ENCODE assay signal across 9 mouse cellular contexts in the genomic region with DNA sequence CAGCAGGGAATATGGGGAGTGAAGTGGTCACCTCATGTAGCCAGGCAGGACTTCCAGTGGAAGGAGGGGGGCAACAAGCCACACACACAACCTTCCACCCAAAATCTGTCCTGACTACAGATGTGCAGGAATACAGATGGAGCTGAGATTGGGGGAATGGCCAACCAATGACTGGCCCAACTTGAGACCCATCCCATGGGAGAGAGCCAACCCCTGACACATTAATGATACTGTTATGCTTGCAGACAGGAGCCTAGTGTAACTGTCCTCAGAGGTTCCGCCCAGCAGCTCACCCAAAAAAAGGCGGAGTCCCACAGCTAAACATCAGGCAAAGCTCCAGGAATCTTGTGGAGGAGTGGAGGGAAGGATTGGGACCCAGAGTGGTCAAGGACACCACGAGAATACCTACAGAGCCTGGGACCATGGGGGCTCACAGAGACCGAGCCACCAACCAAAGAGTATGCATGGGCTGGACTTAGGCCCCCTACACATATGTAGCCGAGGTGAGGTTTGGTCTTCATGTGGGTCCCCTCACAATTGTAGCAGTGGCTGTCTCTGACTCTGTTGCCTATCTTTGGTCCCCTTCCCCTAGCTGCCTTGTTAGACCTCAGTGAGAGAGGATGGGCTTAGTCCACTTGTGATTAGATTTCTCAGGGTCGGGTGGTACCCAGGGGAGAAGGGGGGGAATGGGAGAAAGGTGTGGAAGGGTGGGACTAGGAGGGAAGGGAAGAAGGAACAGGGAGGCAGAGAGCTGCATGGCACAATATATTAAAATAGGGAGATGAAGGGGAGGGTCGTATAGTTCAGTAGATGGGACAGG. TPM values are rescaled to one million over a fixed set of nuclear protein-coding genes. Genes with fewer than 3 reads are reported as not detected.
DNase-seq lines count a peak whose midpoint lies in the region; ATAC-seq and TF ChIP-seq lines count a peak whose summit lies in the region.
"Had no signal": no experiment of that assay in that cellular context is flagged by ENCODE, and none has a peak within 500 bp of the region (broad histone marks: within the 10 kb centered on the region; RNA-seq: fewer than 3 reads in every experiment).

No protein-coding gene starts in this region.

- H3K27me3 ChIP-seq in cerebellum, adult 2 months (ENCODE audit: control insufficient read depth, insufficient read depth, low read length): no peaks in the 10 kb centered on the region; the same call in 1 of the 2 replicates
- no peaks in the 10 kb centered on the region for H3K27me3 ChIP-seq in neural tube, embryonic 11.5 days (ENCODE audit: control insufficient read depth, insufficient read depth, low read length)
- no peaks in the 10 kb centered on the region for H3K27me3 ChIP-seq in liver, embryonic 12.5 days (replicated peaks)
- no peaks in the 10 kb centered on the region for H3K27me3 ChIP-seq in stomach, postnatal 0 days (ENCODE audit: control insufficient read depth, insufficient read depth, low read length)

- no peak for TF ChIP-seq EP300 in stomach, postnatal 0 days (optimal IDR thresholded peaks at IDR 0.05)

- no peaks in the 10 kb centered on the region for H3K9me3 ChIP-seq in neural tube, embryonic 11.5 days (ENCODE audit: control insufficient read depth, low read length)
- H3K9me3 ChIP-seq in liver, embryonic 12.5 days (replicated peaks): 0 out of 2 replicates have a peak, but pooled peaks cover under 1% of the 10 kb centered on the region
- H3K9me3 ChIP-seq in stomach, postnatal 0 days (ENCODE audit: control insufficient read depth, low read length): no peaks in the 10 kb centered on the region

- H3K4me3 ChIP-seq in cerebellum, adult 2 months (replicated peaks; ENCODE audit: insufficient read depth, low read depth, low read length): peak overlapping the region; percentile 57
- H3K4me3 ChIP-seq in neural tube, embryonic 11.5 days (ENCODE audit: low read depth, low read length): no peak overlapping the region
- no peak overlapping the region for H3K4me3 ChIP-seq in liver, embryonic 12.5 days
- no peak overlapping the region; the same call in 1 of the 2 replicates for H3K4me3 ChIP-seq in stomach, postnatal 0 days (ENCODE audit: low read depth, low read length)

- DNase-seq in cerebellum, adult 2 months: no peak
- DNase-seq in cerebellum, adult 11-12 months: no peak
- DNase-seq in neural tube, embryonic 11.5 days (ENCODE audit: low spot score): no peak
- DNase-seq in neural tube, embryonic 10.5 days (ENCODE audit: extremely low spot score, low spot score): no peak
- DNase-seq in stomach, postnatal 0 days (ENCODE audit: low spot score): no peak
- DNase-seq in cerebellum, postnatal 4 days (ENCODE audit: low spot score in 2 of 2): no peak
- no peak for DNase-seq in adipocyte (ENCODE audit: low spot score)

- no peak for TF ChIP-seq POLR2A in cerebellum, adult 2 months (IDR thresholded peaks at IDR 0.05; ENCODE audit: borderline replicate concordance, insufficient read depth, low read length)

- H3K4me2 ChIP-seq in neural tube, embryonic 11.5 days (ENCODE audit: low read depth): peak overlapping the region; percentile 37; the same call in 1 of the 2 replicates
- H3K4me2 ChIP-seq in liver, embryonic 12.5 days: peak overlapping the region; percentile 32; the same call in 1 of the 2 replicates
- peak overlapping the region; percentile 47 for H3K4me2 ChIP-seq in stomach, postnatal 0 days (replicated peaks; ENCODE audit: low read depth)

- WGBS in cerebellum, adult 2 months: 71% methylated on average over 7 of the region's 7 CpGs
- WGBS in neural tube, embryonic 11.5 days: 64% methylated on average over 7 of the region's 7 CpGs
- WGBS in liver, embryonic 12.5 days (ENCODE audit: insufficient replicate concordance): 36% methylated on average over 7 of the region's 7 CpGs
- 61% methylated on average over 7 of the region's 7 CpGs for WGBS in stomach, postnatal 0 days

- 0 out of 2 replicates have a peak, but pooled peaks cover 4% of the 10 kb centered on the region for H3K4me1 ChIP-seq in cerebellum, adult 2 months (ENCODE audit: control insufficient read depth, insufficient read depth, low read length)
- no peaks in the 10 kb centered on the region for H3K4me1 ChIP-seq in neural tube, embryonic 11.5 days (ENCODE audit: control insufficient read depth, insufficient read depth, low read length)
- no peaks in the 10 kb centered on the region for H3K4me1 ChIP-seq in liver, embryonic 12.5 days
- no peaks in the 10 kb centered on the region for H3K4me1 ChIP-seq in stomach, postnatal 0 days (replicated peaks; ENCODE audit: control insufficient read depth, insufficient read depth)

- ATAC-seq in neural tube, embryonic 11.5 days (ENCODE audit: insufficient read depth, low FRiP score, low TSS enrichment): no peak
- ATAC-seq in liver, embryonic 12.5 days: no peak
- ATAC-seq in stomach, postnatal 0 days (ENCODE audit: low FRiP score, low TSS enrichment): peak; percentile 14; the same call in 1 of the 2 replicates

- no peak overlapping the region for H3K9ac ChIP-seq in neural tube, embryonic 11.5 days (ENCODE audit: low read length)
- H3K9ac ChIP-seq in liver, embryonic 12.5 days: no peak overlapping the region
- H3K9ac ChIP-seq in stomach, postnatal 0 days (ENCODE audit: low read length): no peak overlapping the region

- H3K36me3 ChIP-seq in neural tube, embryonic 11.5 days (ENCODE audit: control insufficient read depth, insufficient read depth, low read length): no peaks in the 10 kb centered on the region
- H3K36me3 ChIP-seq in liver, embryonic 12.5 days: no peaks in the 10 kb centered on the region
- H3K36me3 ChIP-seq in stomach, postnatal 0 days (ENCODE audit: control insufficient read depth, insufficient read depth, low read length): no peaks in the 10 kb centered on the region

- no peak overlapping the region for H3K27ac ChIP-seq in cerebellum, adult 2 months (ENCODE audit: insufficient read depth, low read length)
- no peak overlapping the region for H3K27ac ChIP-seq in neural tube, embryonic 11.5 days (ENCODE audit: low read depth, low read length)
- H3K27ac ChIP-seq in liver, embryonic 12.5 days: no peak overlapping the region
- H3K27ac ChIP-seq in stomach, postnatal 0 days (replicated peaks): 0 out of 2 replicates have a peak overlapping the region, but pooled peaks have one; percentile 6

- no peak for TF ChIP-seq CTCF in cerebellum, adult 2 months (IDR thresholded peaks at IDR 0.05; ENCODE audit: borderline replicate concordance, insufficient read depth, low read depth, low read length)
- no peak for TF ChIP-seq CTCF in stomach, postnatal 0 days (IDR thresholded peaks at IDR 0.05; ENCODE audit: low read depth)

RNA-seq across cellular contexts. Expression of gene Eno4, which starts 39.9 kb away (rescaled TPM):
- polyA plus RNA-seq in cerebellum, adult 2 months (2012; rRNA removed): 1.9 and 2.1 TPM in 2 replicates
- polyA plus RNA-seq in neural tube, embryonic 11.5 days (2014; fragmentation: Nextera tagmentation; extraction: Ambion mirVana): 0.42 and 0.68 TPM in 2 replicates
- 0.10 and 0.12 TPM in 2 replicates for polyA plus RNA-seq in liver, embryonic 12.5 days (2016; fragmentation: Nextera tagmentation; extraction: Ambion mirVana)
- 0.06 and 0.13 TPM in 2 replicates for polyA plus RNA-seq in stomach, postnatal 0 days (2015; fragmentation: Nextera tagmentation; extraction: Ambion mirVana)
- polyA plus RNA-seq: liver, adult 2 months had no signal

RNA-seq across cellular contexts. Expression of gene Hspa12a, which starts 40.2 kb away (rescaled TPM):
- 102 and 103 TPM in 2 replicates for polyA plus RNA-seq in cerebellum, adult 2 months (2012; rRNA removed)
- polyA plus RNA-seq in neural tube, embryonic 11.5 days (2014; fragmentation: Nextera tagmentation; extraction: Ambion mirVana): 27.8 and 28.3 TPM in 2 replicates
- 1.2 and 1.3 TPM in 2 replicates for polyA plus RNA-seq in liver, embryonic 12.5 days (2016; fragmentation: Nextera tagmentation; extraction: Ambion mirVana)
- 1.7 and 2.5 TPM in 2 replicates for polyA plus RNA-seq in stomach, postnatal 0 days (2015; fragmentation: Nextera tagmentation; extraction: Ambion mirVana)
